Mouse (Mus musculus): Measurements from ENCODE around the gene Pou6f1. TPM values are rescaled to one million over a fixed set of nuclear protein-coding genes. Genes with fewer than 3 reads are reported as not detected.

The Pou6f1 gene
- 12.3 and 13.8 TPM in 2 replicates for polyA plus RNA-seq (2015; fragmentation: Nextera tagmentation; extraction: Ambion mirVana)

DNA sequence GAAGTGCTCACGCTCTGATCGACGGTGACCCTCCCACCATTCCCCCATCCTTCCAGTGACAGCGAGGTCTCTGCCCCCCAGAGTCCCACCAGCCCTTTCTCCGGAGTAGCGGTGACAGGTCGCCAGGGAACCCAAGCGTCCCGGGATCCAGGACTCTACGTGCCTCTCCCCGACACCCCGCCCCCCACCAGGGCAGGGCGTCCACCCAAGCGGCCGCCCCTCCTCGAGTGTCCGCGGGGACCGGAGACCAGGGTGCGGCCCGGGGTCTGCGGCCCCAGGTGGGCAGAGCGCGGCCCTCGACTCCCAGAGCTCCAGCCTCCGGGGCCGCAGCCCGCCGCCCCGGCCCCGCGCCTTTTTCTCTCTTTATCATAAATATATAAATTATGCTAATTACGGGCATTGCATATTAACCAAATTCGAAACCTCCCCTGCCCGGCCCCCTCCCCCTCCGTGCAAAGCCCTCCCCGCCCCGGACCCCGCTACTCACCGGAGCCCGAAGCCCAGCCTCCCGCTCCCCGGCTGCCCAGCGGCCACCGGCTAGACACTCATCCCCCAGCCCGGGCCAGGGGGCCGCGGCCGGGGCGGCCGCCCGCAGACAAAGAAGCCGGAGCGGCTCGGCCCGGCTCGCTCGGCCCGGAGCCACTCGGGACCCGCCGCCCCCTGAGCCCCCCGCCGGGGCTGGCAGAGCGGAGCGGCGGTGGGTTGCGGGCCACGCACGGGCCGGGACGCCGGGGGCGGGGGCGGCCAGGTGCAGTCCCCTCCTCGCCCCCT is at the start of gene Pou6f1:
Pou6f1 (minus strand) TSS at position 709 of the 771 bp plus-strand sequence.
- Histone ChIP-seq H3K36me3 (no peaks in the 10 kb centered on the region), H3K4me1 (peaks cover 18% of the 10 kb centered on the region), H3K9me3 (replicated peaks) (no peaks in the 10 kb centered on the region), H3K4me3 (replicated peaks) (peak within 1 kb of the TSS; percentile 79), H3K9ac (peak within 1 kb of the TSS; percentile 71), H3K27ac (replicated peaks) (peak within 1 kb of the TSS; percentile 56), H3K4me2 (replicated peaks) (peak within 1 kb of the TSS; percentile 97), H3K27me3 (peaks cover 9% of the 10 kb centered on the region)
- peak; percentile 54 for ATAC-seq (ENCODE audit: insufficient number of reproducible peaks, low FRiP score, low TSS enrichment, low read depth)
- under 1% methylated on average over 71 of the region's 76 CpGs for WGBS

DNA sequence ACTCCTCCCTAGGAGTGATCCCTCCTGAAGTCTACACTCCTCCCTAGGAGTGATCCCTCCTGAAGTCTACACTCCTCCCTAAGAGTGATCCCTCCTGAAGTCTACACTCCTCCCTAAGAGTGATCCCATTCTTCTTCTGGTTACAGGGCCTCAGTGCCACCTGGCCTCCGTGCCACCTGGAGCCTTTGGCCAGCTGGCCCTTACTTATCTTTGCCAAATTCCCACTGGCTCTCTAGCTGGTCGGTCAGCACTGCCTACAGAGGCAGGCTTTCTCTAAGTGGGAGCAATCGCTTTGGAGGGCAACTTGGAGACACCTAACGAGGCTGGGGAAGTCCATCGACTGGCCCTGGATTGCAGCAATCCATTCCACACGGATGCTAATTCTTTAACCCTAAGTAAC is 46.4 kb upstream of the Pou6f1 start:
- H3K9me3 ChIP-seq (replicated peaks): no peaks in the 10 kb centered on the region
- H3K9ac ChIP-seq: no peak overlapping the region
- H3K27me3 ChIP-seq: no peaks in the 10 kb centered on the region
- no peak for ATAC-seq (ENCODE audit: insufficient number of reproducible peaks, low FRiP score, low TSS enrichment, low read depth)
- no peaks in the 10 kb centered on the region for H3K36me3 ChIP-seq
- H3K4me1 ChIP-seq: 0 out of 2 replicates have a peak, but pooled peaks cover 3% of the 10 kb centered on the region
- H3K4me2 ChIP-seq (replicated peaks): no peak overlapping the region
- H3K4me3 ChIP-seq (replicated peaks): no peak overlapping the region
- 76% methylated on average over 6 of the region's 6 CpGs for WGBS
- H3K27ac ChIP-seq (replicated peaks): no peak overlapping the region

DNA sequence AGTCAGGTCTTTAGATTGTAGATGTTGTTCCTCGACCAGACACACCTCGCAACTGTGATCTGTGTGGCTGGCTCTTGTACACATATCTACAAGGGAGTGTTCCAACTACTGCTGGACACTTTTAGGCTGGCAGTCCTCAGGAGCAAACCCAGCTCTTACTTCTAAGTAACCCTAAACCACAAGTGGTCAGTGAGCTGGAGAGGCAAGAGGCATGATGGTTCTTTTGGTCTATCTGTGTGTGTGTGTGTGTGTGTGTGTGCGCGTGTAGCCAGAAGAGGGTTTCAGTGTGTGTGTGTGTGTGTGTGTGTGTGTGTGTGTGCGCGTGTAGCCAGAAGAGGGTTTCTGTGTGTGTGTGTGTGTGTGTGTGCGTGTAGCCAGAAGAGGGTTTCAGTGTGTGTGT is 42.7 kb upstream of the Pou6f1 start:
- no peak for ATAC-seq (ENCODE audit: insufficient number of reproducible peaks, low FRiP score, low TSS enrichment, low read depth)
- Histone ChIP-seq H3K27me3 (peaks cover 15% of the 10 kb centered on the region), H3K4me2 (replicated peaks) (no peak overlapping the region), H3K4me3 (replicated peaks) (no peak overlapping the region), H3K27ac (replicated peaks) (no peak overlapping the region), H3K4me1 (peaks cover 8% of the 10 kb centered on the region; the same call in 1 of the 2 replicates), H3K9me3 (replicated peaks) (no peaks in the 10 kb centered on the region), H3K36me3 (no peaks in the 10 kb centered on the region), H3K9ac (no peak overlapping the region)
- 88% methylated on average over 7 of the region's 7 CpGs for WGBS

DNA sequence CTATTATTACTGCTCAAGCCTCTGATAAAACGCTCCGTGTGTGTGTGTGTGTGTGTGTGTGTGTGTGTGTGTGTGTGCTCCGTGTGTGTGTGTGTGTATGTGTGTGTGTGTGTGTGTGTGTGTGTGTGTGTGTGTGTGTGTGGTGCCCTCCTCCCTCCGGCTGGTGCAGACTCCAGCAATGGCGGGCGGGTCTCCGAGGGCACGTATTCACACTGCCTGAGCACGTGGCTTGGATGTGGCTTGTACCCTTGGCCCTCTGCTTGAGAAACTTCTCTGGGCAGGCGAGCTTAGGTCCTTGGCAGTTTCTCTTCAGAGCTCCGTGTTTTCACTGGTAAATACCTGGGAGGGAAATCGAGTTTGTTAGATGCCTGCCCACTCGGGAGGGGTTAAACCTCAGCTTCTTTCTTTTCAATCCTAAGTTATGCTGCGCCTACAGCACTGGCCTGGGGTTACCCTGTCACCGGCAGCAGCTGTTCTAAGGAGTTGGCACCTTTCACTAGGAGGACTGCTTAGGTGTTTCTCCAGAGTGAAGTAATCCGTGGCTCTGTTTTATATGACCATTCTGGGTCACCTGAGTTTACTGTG is 41.5 kb upstream of the Pou6f1 start:
- no peak overlapping the region for H3K4me3 ChIP-seq (replicated peaks)
- H3K27ac ChIP-seq (replicated peaks): no peak overlapping the region; the same call in 1 of the 2 replicates
- H3K9me3 ChIP-seq (replicated peaks): no peaks in the 10 kb centered on the region
- H3K4me2 ChIP-seq (replicated peaks): no peak overlapping the region
- peaks cover 19% of the 10 kb centered on the region for H3K4me1 ChIP-seq
- H3K36me3 ChIP-seq: no peaks in the 10 kb centered on the region
- H3K27me3 ChIP-seq: peaks cover 27% of the 10 kb centered on the region
- no peak overlapping the region for H3K9ac ChIP-seq
- WGBS: 67% methylated on average over 16 of the region's 16 CpGs
- ATAC-seq (ENCODE audit: insufficient number of reproducible peaks, low FRiP score, low TSS enrichment, low read depth): no peak

DNA sequence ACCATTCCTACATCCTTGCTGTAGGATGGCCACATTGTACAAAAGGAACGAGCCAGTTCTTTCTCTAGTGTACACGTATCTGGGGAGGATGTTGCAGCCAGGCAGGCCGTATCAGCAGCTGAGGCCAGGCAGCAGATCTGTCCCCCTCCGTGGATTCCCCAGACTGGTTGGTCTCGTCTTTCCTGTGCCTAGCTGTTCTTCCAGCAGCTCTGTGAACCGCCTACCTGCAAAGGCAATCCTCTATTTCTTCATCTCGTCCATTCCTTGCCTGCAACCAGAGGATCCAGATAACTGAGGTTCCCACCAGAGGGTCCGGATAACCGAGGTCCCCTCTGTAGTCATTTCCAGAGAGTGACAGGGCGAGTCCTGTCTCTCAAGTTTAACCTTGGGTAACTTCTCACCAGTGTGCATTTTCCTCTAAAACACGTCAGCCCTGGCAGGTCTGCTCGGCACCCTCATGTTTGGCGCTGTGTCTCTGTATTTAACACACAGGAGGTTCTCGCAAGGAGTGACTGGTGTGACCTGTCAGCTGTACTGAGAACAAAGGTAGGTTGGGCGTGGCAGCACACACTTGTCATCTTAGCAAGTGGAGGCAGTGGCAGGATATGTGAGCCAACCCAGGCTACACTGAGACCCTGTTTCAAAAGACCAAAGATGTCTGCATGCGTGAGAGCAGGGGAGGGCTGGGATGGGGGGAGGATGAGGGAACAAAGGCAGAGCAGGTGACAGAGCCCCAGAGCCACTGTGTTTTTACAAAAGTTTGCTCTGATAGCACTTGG is 40.4 kb upstream of the Pou6f1 start:
- Histone ChIP-seq H3K9me3 (replicated peaks) (no peaks in the 10 kb centered on the region), H3K4me3 (replicated peaks) (no peak overlapping the region), H3K36me3 (no peaks in the 10 kb centered on the region), H3K27me3 (peaks cover 38% of the 10 kb centered on the region), H3K9ac (no peak overlapping the region), H3K4me1 (peaks cover 25% of the 10 kb centered on the region), H3K4me2 (replicated peaks) (no peak overlapping the region), H3K27ac (replicated peaks) (peak overlapping the region; percentile 34; the same call in 1 of the 2 replicates)
- 67% methylated on average over 16 of the region's 16 CpGs for WGBS
- no peak for ATAC-seq (ENCODE audit: insufficient number of reproducible peaks, low FRiP score, low TSS enrichment, low read depth)

DNA sequence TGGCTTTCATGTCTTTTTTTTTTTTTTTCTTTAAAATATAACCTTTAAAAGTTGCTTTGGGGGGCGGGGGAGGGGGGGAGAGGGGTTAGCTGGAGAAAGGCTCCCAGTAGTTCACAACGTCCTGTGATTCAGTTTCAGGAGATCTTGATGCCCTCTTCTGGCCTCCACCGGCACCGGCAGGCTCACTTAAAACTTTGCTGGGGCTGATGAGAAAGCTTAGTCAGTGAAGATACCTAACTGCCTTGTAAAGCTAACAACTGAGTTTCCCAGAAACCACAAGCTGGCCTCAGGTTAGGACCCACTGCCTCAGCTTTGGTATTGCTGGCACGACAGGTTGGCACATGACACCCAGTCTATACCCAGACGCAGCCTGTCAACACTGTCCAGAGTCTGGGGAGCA is 37.9 kb upstream of the Pou6f1 start:
- H3K4me1 ChIP-seq: peaks cover 25% of the 10 kb centered on the region
- no peaks in the 10 kb centered on the region for H3K9me3 ChIP-seq (replicated peaks)
- peak overlapping the region; percentile 56; the same call in 1 of the 2 replicates for H3K4me3 ChIP-seq (replicated peaks)
- WGBS: 15% methylated on average over 6 of the region's 6 CpGs
- H3K27me3 ChIP-seq: peaks cover 53% of the 10 kb centered on the region
- H3K36me3 ChIP-seq: no peaks in the 10 kb centered on the region
- ATAC-seq (ENCODE audit: insufficient number of reproducible peaks, low FRiP score, low TSS enrichment, low read depth): no peak
- peak overlapping the region; percentile 98; the same call in 1 of the 2 replicates for H3K4me2 ChIP-seq (replicated peaks)
- no peak overlapping the region for H3K27ac ChIP-seq (replicated peaks)
- H3K9ac ChIP-seq: no peak overlapping the region

DNA sequence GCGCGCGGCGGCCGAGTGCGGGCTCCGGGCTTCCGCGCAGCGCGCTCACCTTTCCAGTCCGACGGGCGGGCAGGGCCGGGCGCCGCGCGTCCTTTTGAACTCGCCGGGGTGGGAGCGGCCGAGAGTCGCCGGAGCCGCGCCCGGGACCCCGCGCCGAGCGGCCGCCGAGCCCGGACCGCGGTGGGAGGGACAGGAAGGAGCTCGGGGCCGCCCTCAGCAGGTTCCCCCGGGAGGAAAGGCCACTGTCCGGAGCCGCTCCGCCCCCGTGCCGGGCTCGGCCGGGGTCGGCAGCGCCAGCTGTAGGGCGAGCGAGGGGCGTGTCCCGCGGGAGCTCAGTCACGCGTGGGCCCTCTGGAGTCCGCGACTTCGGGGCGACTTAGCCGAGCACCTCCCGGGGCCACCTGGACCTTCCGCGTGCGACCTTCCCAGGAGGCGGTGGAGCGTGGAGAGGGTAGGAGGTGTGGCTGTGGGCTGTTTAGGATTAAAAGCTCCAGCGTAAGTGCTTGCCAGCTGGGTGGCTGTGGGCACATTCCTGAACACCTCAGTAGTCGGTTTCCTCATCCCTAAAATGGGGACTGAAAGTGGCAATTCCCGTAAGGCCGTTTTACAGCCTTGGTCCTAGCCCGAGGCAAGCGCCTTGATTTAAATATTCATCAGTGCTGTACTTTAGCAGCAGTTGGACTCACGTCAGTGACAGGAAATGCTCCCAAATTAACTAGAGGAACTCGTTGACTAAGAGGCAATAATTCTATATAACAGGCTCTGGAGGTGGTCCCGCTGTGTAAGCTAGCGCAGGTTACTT is 37.1 kb upstream of the Pou6f1 start, which contains the start of gene Smagp:
Smagp (minus strand) TSS at position 241 of the 802 bp plus-strand sequence.
- Histone ChIP-seq H3K27ac (replicated peaks) (peak within 1 kb of the TSS; percentile 65), H3K4me1 (peaks cover 25% of the 10 kb centered on the region), H3K27me3 (peaks cover 53% of the 10 kb centered on the region), H3K9me3 (replicated peaks) (no peaks in the 10 kb centered on the region), H3K36me3 (no peaks in the 10 kb centered on the region), H3K4me2 (replicated peaks) (peak within 1 kb of the TSS; percentile 98), H3K4me3 (replicated peaks) (peak within 1 kb of the TSS; percentile 56), H3K9ac (peak within 1 kb of the TSS; percentile 39)
- under 1% methylated on average over 77 of the region's 77 CpGs for WGBS
- no peak for ATAC-seq (ENCODE audit: insufficient number of reproducible peaks, low FRiP score, low TSS enrichment, low read depth)

DNA sequence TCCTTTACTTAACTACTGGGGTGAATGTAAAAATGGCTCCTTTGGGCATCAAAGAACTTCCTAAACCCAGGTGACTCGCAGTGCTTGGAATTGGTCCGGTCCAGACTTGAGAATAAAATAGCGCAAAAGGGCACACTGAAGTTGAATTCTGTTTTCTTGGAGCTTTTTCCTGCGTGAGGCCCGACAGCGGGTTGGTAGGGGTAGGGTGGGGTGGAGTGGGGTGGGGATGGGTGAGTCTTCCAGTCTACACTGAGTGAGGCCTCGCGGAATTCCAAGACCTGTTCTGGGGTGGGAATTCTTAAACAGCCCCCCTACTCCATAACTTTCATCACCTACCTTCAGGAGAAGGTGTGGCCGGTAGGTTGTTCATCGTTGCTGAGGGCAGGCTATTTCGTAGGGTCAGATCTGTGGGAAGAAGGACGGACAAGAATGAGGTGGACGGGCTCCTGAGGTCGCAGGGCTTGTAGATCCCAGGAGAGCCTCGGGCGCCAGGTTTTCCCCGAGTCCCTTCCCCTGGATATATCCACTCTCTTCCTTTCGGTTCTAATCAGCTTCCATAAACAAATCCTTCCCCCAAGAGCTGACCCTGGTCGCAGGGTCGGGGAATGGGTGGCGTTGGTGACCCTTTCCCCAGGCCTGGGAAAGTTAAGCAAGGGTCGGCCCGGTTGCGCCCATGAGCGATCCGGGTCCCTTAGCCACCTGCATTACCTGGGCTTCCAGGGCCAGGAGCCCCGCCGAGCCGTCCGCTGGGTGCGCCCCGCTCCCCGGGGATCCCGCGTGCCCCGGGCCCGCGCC is 36.3 kb upstream of the Pou6f1 start:
- Histone ChIP-seq H3K4me3 (replicated peaks) (peak overlapping the region; percentile 56), H3K9ac (peak overlapping the region; percentile 39), H3K27ac (replicated peaks) (peak overlapping the region; percentile 65), H3K36me3 (no peaks in the 10 kb centered on the region), H3K4me2 (replicated peaks) (peak overlapping the region; percentile 98), H3K27me3 (peaks cover 53% of the 10 kb centered on the region), H3K9me3 (replicated peaks) (no peaks in the 10 kb centered on the region), H3K4me1 (peaks cover 25% of the 10 kb centered on the region)
- WGBS: 2% methylated on average over 38 of the region's 38 CpGs
- no peak for ATAC-seq (ENCODE audit: insufficient number of reproducible peaks, low FRiP score, low TSS enrichment, low read depth)

DNA sequence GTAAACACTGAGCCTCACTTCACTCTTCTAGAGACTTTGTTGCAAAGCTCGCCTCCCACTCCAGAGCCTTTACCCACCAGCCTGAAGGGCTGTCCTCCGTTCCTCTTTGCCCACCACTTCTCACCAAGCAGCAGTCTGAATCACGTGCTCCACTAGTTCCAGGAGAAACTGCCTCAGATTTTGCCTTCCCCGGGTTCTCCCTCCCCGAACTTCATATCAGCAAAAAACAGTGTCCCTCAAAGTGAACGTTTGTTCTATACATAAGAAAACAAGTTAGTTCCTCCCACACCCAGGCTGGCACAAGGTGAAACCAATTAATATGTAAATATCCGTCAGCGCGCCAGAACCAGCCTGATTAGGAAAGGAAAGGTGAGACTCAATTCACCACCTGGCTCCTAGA is 35.5 kb upstream of the Pou6f1 start:
- Histone ChIP-seq H3K4me1 (peaks cover 22% of the 10 kb centered on the region), H3K4me2 (replicated peaks) (no peak overlapping the region), H3K9me3 (replicated peaks) (no peaks in the 10 kb centered on the region), H3K27me3 (peaks cover 53% of the 10 kb centered on the region), H3K27ac (replicated peaks) (0 out of 2 replicates have a peak overlapping the region, but pooled peaks have one; percentile 65), H3K9ac (no peak overlapping the region), H3K4me3 (replicated peaks) (peak overlapping the region; percentile 56), H3K36me3 (no peaks in the 10 kb centered on the region)
- ATAC-seq (ENCODE audit: insufficient number of reproducible peaks, low FRiP score, low TSS enrichment, low read depth): no peak
- WGBS: 6% methylated on average over 9 of the region's 9 CpGs

DNA sequence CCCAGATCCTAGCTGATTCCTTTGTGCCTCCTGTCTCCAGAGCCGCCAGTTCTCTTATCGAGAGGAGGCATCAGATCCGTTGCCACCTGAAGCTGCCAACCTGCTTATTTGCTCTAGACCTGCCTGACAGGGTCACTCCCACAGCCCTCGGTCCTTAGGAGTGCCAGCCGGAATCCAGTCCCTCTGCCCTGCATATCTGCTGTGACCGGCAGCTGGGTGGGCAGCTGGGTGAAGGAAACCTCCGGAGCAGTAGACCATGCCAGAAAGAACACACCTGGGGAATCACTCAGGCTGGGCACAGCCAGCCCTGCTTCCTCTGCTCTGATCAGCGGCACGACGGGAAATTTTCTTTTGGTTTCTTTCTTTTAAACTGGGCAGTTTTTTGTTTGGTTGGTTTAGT is 33.6 kb upstream of the Pou6f1 start:
- no peak for ATAC-seq (ENCODE audit: insufficient number of reproducible peaks, low FRiP score, low TSS enrichment, low read depth)
- Histone ChIP-seq H3K9ac (no peak overlapping the region), H3K4me1 (peaks cover 23% of the 10 kb centered on the region), H3K36me3 (no peaks in the 10 kb centered on the region), H3K4me3 (replicated peaks) (no peak overlapping the region), H3K27me3 (peaks cover 46% of the 10 kb centered on the region), H3K27ac (replicated peaks) (no peak overlapping the region), H3K4me2 (replicated peaks) (no peak overlapping the region), H3K9me3 (replicated peaks) (no peaks in the 10 kb centered on the region)
- 78% methylated on average over 10 of the region's 10 CpGs for WGBS

Data from embryonic facial prominence, embryonic 15.5 days (tissue).